Mouse (Mus musculus): ENCODE results near the gene Ripk3.
A peak's percentile ranks its signal among the peaks of the same experiment; 100 is the strongest.

Ripk3 gene

GRCm38 (mm10) chr14:55762001-55762821, 26.5 kb downstream of the Ripk3 start:
- DNase-seq (ENCODE audit: low spot score in 2 of 2), result peak; percentile 32 to 36

GRCm38 (mm10) chr14:55761163-55761562, 27.5 kb downstream of the Ripk3 start, which contains the start of gene Ltb4r2:
Gene Ltb4r2, plus strand, starts transcription at chr14:55761428.
- no peak for DNase-seq (ENCODE audit: low spot score in 2 of 2)

GRCm38 (mm10) chr14:55760156-55760555, 28.5 kb downstream of the Ripk3 start:
- DNase-seq (ENCODE audit: low spot score in 2 of 2), result peak; percentile 73 to 84

GRCm38 (mm10) chr14:55758363-55758784, 30.3 kb downstream of the Ripk3 start, which contains the start of gene Cideb:
Gene Cideb, minus strand, starts transcription at chr14:55758458.
- DNase-seq (ENCODE audit: low spot score in 2 of 2), result peak in 1 of 2 experiments; percentile 38

- no peak for DNase-seq (ENCODE audit: low spot score in 2 of 2)
Observed at GRCm38 (mm10) chr14:55757566-55757965, 31.1 kb downstream of the Ripk3 start.

- DNase-seq (ENCODE audit: low spot score in 2 of 2), result no peak
Observed at GRCm38 (mm10) chr14:55747051-55747847, 41.4 kb downstream of the Ripk3 start.

GRCm38 (mm10) chr14:55745861-55746237, 42.8 kb downstream of the Ripk3 start:
- DNase-seq (ENCODE audit: low spot score in 2 of 2), result no peak

GRCm38 (mm10) chr14:55745180-55745860, 43.3 kb downstream of the Ripk3 start, which contains the start of the genes Dhrs1 and Nop9:
Gene Dhrs1, minus strand, starts transcription at chr14:55745690.
Gene Nop9, plus strand, starts transcription at chr14:55745693.
- DNase-seq (ENCODE audit: low spot score in 2 of 2), result peak; percentile 88 to 91

- DNase-seq (ENCODE audit: low spot score in 2 of 2), result peak; percentile 70 to 88
Observed at GRCm38 (mm10) chr14:55743711-55744110, 45.0 kb downstream of the Ripk3 start.

GRCm38 (mm10) chr14:55737086-55737687, 51.5 kb downstream of the Ripk3 start:
- DNase-seq (ENCODE audit: low spot score in 2 of 2), result no peak

GRCm38 (mm10) chr14:55735758-55736157, 52.9 kb downstream of the Ripk3 start:
- DNase-seq (ENCODE audit: low spot score in 2 of 2), result no peak

GRCm38 (mm10) chr14:55735334-55735733, 53.3 kb downstream of the Ripk3 start:
- DNase-seq (ENCODE audit: low spot score in 2 of 2), result no peak

Data from heart, adult 9 months (tissue).